Mouse (Mus musculus) embryo, embryonic 11 days (tissue): ENCODE results near the gene Elmo1.

Source experiments
- DNase-seq: peaks from one replicate; pipeline ENCODE4 v3.0.0-alpha.2; 2015

Gene Elmo1

GRCm38 (mm10) chr13:20208867-20209266 is 118.5 kb downstream of the Elmo1 start:
- DNase-seq: no peak

DNA sequence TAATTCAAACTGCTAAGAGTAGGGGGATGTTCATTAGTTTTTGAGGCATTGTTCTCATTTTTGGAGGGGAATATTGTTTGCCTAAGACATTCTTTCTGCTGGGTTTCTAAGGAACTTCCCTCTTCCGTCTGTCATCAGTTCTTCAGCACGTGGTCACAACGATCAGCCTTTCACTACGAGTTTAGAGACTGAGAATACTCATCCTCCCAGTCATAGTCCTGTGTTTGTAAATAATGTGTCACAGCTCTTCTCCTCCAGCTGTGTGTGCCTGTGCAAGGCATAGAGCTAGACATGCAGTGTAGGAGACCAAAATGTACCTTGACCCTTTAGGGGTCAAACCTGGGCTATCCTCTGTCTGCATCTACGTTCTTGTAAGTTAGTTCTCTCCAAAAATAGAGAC is 121.4 kb downstream of the Elmo1 start:
- no peak for DNase-seq

GRCm38 (mm10) chr13:20212665-20213064 is 122.3 kb downstream of the Elmo1 start:
- DNase-seq: no peak

GRCm38 (mm10) chr13:20213861-20214260 is 123.5 kb downstream of the Elmo1 start:
- no peak for DNase-seq

GRCm38 (mm10) chr13:20217453-20218090 is 127.2 kb downstream of the Elmo1 start:
- no peak for DNase-seq

DNA sequence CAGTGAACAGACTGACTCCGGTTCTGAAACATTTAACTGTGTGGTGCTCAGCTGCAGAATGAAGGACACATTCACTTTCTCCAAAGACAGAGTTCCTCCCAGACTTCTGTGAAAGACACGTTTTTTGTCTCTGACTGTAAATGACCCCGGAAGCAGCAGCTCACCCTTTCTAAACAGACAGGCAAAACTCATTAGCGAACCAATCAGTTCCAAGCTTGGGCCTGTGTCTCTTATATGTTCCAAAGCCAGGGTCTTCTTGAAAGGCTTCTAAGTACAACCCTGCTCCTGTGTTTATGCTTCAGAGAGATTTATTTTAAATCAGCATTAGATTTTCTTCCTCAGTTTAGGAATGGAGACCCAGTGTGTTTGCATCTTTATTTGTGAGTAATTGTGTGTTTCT is 127.7 kb downstream of the Elmo1 start:
- DNase-seq: no peak

DNA sequence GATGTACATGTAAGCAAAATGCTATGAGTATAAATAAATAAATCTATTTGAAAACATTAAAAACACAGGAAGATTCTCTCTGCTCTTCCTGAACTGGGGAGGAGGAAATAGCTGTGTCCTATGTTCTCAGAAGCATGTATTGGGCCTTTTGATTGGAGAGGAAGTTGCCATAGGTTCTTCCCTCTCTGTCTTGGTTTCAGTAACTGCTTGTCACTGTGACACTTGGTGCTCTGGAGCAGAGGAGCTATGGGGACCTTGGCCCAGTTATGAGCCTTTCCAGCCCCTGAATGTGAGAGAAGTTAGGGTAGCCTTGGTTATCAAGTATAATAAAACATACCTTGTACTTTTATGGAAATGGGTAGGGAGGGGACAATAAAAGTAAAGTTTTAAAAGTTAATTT is 130.0 kb downstream of the Elmo1 start:
- no peak for DNase-seq

- no peak for DNase-seq
Observed at GRCm38 (mm10) chr13:20227923-20228705, 137.7 kb downstream of the Elmo1 start.

GRCm38 (mm10) chr13:20231837-20232728 is 141.7 kb downstream of the Elmo1 start:
- peak; percentile 33 for DNase-seq

DNA sequence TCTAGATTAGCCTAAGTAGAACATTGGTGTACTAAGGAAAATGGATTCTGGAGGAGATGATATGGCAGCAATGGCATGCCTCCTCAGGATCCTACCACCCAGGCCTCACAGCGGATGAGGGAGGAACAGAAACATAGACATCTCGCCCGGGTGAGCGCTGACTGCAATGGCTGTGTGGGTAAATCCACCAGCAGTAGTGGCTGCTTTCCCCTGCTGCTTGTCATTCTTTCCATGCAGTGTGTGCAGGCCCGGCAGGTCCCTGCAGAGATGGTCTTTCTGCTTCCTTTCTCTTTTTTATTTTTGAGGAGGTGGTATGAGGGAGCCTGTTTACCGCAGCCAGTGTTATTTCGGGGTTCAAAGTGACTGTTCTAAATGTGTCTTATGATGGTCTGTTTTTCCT is 143.3 kb downstream of the Elmo1 start:
- no peak for DNase-seq

GRCm38 (mm10) chr13:20237615-20238014 is 147.2 kb downstream of the Elmo1 start:
- DNase-seq: no peak

DNA sequence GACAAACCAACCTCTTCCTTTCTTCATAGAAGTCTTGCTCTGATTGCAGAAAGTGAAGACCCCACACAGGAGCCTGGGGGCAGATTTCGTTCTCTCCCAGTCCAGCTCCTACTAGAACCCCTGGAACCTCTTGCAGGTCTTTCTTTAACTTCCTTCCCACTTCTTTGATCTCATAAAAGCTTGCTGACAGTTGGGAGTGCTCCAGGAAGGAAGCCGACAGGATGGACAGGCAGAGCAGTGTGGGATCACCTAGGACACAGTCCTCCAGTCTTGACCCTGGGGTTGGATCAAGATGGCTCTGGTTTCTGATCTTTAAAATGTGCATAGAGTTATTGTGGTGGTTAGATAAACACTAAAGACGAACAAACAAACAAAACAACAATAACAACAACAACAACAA is 147.8 kb downstream of the Elmo1 start:
- DNase-seq: no peak

GRCm38 (mm10) chr13:20238743-20239142 is 148.3 kb downstream of the Elmo1 start:
- DNase-seq: no peak

GRCm38 (mm10) chr13:20250069-20250668 is 159.8 kb downstream of the Elmo1 start:
- no peak for DNase-seq

DNA sequence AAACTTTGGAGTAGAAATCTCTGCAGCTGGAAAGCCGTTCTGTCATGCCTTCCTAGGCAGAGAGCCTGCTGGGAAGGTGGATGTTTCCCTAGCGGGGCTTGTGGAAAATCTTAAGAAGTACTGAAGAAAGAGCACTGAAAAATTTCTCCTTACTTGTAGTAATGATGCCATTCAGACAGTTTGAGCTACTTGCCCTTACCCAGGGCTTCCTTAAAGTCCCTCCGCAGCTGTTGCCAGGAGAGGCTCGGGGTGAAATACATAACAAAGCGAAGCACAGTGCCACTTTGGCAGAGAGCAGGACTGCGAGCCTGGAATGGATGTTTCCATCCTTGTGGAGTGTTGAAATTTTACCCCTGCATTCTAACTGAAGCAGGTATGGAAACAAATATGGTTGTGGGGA is 164.5 kb downstream of the Elmo1 start:
- DNase-seq: no peak

GRCm38 (mm10) chr13:20255380-20255779 is 165.0 kb downstream of the Elmo1 start:
- no peak for DNase-seq

DNA sequence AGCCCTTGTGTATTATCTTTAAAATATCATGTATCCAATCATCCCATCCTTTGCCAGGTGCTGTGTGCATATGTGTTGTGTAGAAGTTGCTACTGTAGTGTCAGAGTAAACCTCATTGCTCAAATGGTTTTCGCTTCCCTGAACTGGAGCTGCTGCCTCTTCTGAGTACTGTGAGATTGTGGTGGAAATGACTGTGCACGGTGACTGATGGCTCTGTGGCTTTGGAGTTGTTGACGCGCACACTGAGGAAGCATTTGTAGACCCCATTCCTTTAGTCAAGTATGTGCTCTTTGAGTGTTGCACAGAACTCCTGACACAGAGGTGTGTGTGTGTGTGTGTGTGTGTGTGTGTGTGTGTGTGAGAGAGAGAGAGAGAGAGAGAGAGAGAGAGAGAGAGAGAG is 166.2 kb downstream of the Elmo1 start:
- DNase-seq: no peak

GRCm38 (mm10) chr13:20257562-20258525 is 167.4 kb downstream of the Elmo1 start:
- no peak for DNase-seq

- DNase-seq: no peak
Observed at GRCm38 (mm10) chr13:20263173-20263572, 172.8 kb downstream of the Elmo1 start.

DNA sequence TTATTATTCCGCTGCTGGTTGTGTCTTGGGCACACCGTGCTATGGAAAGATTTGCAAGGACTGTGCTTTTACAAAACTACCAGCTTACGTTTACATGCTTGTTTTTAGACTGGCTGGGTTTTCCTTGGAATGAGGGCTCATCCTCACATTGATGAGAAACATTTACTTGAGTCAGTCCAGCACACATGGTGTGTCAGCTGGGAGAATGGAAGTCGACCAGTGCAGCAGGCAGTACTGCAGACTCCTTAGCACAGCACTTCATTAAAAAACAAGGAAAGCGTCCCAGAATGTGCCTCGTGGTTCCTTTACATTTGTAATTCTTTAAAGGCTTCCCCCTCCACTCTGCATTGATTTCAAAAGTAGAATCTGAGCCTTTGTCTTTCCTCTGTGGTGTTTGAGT is 179.8 kb downstream of the Elmo1 start:
- DNase-seq: no peak

DNA sequence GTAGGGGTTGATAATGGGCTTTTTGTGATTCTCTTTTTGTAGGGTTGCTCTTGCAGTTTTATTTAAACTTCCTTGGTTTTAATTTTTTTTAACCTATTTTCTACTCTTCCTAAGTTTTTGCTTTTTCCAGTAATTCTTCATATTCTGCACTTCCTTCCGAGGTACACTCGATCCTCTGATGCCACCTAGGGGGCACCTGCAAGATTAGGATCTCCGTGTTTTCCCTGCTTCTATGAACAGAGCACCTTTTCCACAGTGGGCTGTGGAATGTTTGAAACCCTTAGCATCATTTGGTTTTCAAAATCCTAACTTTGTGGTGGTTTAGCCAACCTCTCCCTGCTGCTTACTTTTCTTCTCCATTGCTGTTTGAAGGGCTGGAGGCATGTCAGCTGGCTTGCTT is 181.4 kb downstream of the Elmo1 start:
- peak; percentile 48 for DNase-seq

DNA sequence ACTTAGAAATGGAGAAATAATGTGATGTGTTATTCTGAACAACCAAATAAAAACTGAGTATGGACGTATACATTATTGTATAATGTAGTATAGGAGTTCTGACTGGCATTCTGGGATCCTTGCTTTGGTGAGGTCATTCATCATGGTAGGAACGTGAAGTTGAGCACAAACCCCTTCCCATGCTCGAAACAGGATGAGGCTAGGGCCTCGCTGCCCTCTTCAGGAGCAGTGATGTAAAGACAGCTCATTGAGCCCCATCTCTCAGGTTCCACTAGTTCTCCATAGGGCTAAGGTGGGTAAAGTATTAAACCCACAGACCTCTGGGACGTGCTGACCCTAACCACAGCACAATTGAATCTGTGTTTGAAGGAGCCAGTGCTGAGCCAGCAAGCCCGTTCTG is 182.2 kb downstream of the Elmo1 start:
- peak; percentile 54 for DNase-seq
